Mouse (Mus musculus) retina, adult 2 months (tissue): Measurements from ENCODE around the gene Ckap5.
"Not testable (repeated sequence)": the region's sequence is repeated elsewhere in the genome, so short reads cannot be mapped to it uniquely, and the experiment has no call there.

Experiments
- DNase-seq: peaks from one replicate; pipeline ENCODE4 v3.0.0-alpha.2; 2012; ENCODE audit warnings: low read depth, low spot score

Gene Ckap5

DNA sequence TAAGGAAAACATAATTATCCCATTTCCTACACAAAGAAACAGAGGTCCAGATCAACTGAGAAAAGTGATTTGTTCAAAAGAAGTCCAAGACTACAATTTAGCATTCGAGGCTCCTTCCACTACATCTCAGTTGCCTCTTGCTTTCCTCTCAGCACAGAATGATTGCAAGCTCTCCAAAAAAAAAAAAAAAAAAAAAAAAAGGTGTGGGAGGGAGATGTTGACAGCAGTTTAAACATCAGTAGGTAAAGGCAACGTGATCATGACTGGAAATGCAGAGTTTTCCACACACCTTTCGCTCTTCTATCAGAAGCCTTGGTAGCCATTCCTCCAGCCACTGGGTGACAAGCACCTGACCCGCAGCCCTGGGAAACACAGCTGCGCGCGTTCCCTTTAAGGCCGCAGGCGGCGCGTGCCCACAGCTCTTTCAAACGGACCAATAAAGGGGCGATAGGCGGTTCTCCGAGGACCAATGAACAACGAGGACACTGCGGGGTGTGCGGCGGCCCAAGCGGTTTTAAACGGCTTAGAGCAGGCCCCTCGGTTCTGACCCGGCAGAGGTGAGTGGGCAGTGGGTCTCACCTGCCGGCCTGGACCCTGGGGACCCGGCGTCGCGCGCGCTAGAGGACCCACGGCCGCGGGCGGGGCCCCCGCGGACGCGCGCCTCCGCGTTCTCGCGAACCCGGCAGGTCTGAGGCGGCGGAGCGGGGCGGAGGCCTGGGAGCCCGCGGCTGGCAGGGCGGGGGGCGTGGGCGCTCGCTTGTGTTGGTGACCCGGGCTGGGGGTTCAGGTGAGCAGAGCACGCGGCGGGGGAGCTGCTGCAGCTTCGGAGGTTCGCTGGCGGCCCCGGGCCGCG lies at the start of gene Ckap5:
TSS of gene Ckap5 (plus strand) at position 469 of the 853 bp plus-strand sequence.
- DNase-seq = peak; percentile 83

- DNase-seq = no peak
Measured at GRCm38 (mm10) chr2:91476841-91477240, 49.7 kb upstream of the Ckap5 start.

DNA sequence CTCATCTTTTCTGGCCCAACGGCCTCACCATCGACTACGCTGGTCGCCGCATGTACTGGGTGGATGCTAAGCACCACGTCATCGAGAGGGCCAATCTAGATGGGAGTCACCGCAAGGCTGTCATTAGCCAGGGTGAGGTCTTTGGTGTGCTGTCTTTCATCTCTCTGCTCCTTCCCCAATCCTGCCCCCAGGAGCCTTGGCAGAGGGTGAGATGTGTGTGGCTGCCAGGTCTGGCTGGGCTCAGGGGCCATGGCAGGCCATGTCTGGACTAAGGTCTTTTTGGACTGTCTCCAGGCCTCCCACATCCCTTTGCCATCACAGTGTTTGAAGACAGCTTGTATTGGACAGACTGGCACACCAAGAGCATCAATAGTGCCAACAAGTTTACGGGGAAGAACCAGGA lies 46.2 kb upstream of the Ckap5 start:
- DNase-seq = no peak

DNA sequence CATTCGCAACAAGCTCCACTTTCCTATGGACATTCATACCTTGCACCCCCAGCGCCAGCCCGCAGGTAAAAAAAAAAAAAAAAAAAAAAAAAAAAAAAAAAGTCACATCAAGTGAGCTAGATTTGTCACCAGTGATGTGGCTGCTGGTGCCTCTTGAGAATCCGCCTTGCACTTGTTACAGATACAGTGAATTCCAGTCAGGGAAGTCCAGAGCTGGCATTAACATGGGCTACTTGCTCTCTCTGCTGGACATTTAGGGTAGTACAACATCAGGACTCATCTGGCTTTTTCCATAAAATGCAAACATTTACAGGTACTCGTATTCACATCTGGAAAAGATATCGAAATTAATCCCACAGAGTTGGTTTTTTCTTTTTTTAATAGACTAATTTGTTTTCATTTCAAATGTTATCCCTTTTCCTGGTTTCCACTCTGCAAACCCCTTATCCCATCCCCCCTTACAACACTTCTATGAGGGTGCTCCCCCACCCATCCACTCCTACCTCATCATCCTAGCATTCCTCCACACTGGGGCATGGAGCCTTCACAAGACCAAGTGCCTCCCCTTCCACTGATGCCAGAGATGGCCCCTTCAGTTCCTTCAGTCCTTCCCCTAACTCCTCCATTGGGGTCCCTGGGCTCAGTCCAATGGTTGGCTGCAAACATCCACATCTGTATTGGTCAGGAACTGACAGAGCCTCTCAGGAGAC lies 45.6 kb upstream of the Ckap5 start:
- DNase-seq = no peak

- no peak for DNase-seq
Measured at GRCm38 (mm10) chr2:91484698-91485097, 41.9 kb upstream of the Ckap5 start.

DNA sequence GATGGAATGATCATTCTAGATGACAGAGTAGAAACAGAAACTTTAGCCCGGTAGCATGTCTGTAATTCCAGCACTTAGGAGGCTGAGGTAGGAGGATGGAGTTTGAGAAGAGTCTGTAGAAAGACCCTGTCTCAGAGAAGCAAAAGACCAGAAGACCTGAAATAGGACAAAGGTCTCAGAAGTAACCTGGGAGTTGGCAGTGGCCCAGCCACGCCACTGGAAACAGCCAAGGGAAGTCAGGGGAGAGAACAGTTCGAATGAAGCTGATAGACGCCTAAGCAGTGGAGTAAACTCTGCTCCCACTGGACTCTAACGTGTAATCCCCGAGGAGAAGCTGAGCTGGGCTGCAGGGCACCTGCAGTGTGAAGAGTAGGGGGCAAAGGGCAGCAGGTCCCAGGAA lies 41.3 kb upstream of the Ckap5 start:
- DNase-seq = no peak

- DNase-seq = not testable (repeated sequence)
Measured at GRCm38 (mm10) chr2:91487295-91487694, 39.3 kb upstream of the Ckap5 start.

DNA sequence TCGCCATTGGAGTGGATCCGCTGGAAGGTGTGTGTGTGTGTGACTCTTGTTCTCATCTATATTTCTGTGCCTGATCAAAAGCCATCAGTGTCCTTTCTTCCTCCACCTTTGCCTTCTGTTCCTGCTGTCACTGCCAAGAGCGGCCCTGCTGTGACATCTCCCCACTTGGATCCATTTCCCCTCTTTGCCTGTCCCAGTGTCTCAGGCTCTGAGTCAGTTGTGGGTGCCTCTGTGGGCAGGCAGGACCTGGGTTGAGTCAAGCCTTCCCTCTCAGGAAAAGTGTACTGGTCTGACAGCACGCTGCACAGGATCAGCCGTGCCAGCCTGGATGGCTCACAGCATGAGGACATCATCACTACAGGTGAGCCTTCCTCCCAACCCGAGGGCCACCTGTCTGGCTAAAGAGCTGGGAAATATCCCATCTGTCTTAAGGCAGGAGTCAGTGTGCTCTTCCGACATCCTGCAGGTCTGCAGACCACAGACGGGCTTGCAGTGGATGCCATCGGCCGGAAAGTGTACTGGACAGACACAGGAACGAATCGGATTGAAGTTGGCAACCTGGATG lies 34.4 kb upstream of the Ckap5 start:
- DNase-seq = no peak

DNA sequence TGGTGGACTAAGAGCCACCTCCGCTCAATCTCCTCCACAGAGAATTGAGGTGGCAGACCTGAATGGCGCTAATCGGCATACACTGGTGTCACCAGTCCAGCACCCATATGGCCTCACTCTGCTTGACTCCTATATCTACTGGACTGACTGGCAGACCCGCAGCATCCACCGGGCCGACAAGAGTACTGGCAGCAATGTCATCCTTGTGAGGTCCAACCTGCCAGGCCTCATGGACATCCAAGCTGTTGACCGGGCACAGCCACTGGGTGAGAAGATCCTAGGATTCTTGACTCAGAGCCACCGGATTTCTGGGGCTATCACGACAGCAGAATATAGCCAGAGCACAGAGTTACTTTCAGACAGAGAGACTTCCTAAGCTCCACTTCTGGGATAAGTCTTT lies 32.6 kb upstream of the Ckap5 start:
- no peak for DNase-seq

DNA sequence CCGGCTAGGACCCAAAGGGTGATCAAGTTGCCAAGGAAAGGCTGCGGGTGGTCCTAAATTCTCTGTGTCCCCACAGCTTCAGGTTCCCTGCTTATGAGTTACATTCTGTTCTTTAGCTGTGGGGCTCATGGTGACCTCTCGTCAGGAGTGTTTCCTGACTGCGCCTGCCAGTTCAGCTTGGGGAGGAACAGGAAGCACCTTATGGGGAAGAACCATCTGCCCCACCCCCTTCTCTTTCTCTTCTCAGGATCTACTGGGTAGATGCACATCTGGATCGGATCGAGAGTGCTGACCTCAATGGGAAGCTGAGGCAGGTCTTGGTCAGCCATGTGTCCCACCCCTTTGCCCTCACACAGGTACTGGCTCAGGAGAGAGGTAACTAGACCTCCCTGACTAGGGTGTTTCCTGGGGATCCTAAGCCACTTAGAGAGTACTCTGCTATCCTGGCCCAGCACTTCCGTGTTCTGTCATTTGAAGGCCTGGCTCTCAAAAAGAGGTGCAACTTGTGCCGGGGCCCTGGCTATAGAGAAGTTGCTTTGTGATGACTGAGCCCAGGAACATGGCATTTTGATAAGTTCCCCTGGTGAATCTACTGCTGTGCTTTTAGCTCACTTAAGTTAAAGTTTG lies 28.4 kb upstream of the Ckap5 start:
- no peak for DNase-seq

DNA sequence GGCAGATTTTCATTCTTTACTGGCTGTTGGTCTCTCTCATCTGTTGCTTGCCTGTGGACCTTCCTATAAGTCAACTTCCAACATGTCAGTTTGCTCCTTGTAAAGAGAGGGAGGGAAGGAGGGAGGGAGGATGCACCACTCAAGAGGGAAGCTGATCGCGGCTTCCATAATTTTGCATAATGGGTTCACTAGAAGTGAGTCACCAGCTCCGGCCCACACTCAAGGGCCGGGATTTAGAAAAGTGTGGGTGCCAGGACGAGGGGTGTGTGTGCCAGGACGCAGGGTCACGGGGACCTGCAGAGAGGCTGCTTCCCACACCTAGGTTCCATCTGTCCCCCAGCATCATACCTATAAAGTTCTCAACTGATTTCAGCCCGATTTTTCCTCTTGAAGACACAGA lies 18.5 kb upstream of the Ckap5 start:
- no peak for DNase-seq

GRCm38 (mm10) chr2:91517186-91517585 lies 9.4 kb upstream of the Ckap5 start:
- no peak for DNase-seq

DNA sequence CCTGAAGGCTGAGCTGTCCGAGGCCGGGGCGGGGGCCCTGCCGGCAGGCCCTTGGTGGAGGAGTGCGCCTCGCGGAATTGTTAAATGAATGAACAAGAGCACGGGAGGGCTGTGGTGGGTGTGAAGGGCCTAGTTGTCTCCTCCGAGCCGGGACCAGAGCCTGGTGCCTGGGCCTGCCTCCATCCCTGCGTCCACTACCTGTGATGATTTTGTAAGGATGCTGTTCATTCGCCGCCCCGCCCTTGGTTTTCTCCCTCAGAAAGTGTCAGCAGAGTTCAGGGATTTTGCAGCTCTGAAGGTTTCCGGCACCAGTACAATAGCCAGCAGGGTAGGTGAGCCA lies 555 bp downstream of the Ckap5 start:
- DNase-seq = no peak

- DNase-seq = peak; percentile 69
Measured at GRCm38 (mm10) chr2:91537588-91538205, 11.1 kb downstream of the Ckap5 start.

DNA sequence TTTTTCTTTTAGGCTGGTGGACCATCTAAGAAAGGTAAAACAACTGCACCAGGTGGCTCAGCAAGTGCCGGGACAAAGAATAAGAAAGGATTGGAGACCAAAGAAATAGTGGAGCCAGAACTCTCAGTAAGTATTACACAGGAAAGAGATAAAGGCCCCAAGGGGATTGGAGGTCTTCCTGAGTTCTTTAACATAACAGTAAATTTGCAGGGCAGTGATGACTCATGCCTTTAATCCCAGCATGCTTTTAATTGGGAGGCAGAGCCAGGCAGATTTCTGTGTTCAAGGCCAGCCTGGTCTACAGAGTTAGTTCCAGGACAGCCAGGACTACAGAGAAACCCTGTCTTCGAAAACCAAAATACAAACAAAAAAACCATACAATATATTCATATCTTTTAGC lies 41.6 kb downstream of the Ckap5 start:
- DNase-seq = no peak

GRCm38 (mm10) chr2:91580894-91581293 lies 54.3 kb downstream of the Ckap5 start:
- no peak for DNase-seq

DNA sequence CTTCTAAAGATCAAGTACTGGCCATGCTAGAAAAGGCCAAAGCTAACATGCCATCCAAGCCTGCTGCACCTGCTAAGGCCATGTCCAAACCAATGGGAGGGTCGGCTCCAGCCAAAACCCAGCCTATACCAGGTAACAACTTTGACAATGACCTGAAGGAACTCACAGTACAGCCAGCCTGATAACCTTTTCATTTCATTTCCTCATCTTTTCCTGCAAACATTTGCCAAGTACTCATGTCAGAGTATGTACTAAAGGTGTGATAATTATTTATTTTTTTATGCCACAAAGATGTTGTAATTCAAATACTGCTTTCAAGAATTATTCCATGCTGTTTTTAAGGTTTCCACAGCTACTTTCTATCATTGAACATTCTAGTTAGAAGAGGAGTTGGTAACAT lies 59.7 kb downstream of the Ckap5 start:
- DNase-seq = no peak

- no peak for DNase-seq
Measured at GRCm38 (mm10) chr2:91600475-91600874, 73.9 kb downstream of the Ckap5 start.

DNA sequence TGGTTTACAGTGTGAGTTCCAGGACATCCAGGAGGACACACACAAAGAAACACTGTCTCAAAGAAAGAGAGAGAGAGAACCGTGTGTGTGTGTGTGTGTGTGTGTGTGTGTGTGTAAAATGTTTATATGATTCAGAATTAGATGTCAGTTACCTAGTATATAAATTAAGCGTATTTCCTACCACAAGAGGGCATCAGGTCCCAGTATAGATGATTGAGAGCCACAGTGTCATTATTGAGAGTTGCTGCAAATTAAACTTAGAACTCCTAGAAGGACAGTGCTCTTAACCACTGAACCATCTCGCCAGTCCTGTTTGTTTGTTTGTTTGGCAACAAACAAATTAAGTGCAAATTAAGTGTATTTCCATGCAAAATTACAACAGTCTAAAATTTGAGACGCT lies 75.8 kb downstream of the Ckap5 start:
- no peak for DNase-seq

- not testable (repeated sequence) for DNase-seq
Measured at GRCm38 (mm10) chr2:91609370-91609769, 82.8 kb downstream of the Ckap5 start.

- no peak for DNase-seq
Measured at GRCm38 (mm10) chr2:91622356-91622755, 95.8 kb downstream of the Ckap5 start.

DNA sequence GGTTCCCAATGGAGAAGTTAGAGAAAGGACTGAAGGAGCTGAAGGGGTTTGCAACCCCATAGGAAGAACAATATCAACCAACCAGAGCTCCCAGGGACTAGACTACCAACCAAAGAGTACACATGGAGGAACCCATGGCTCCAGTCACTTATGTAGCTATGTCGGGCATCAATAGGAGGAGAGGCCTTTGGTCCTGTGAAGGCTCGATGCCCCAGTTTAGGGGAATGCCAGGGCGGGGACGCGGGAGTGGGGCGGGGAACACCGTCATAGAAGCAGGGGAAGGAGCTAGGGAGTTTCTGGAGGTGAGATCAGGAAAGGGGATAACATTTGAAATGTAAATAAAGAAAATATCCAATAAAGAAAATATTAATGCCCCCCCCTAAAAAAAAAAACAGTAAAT lies 96.8 kb downstream of the Ckap5 start:
- not testable (repeated sequence) for DNase-seq
